Mouse (Mus musculus) myocyte (in vitro differentiated cells): ENCODE results near the gene Pld5. TPM values are rescaled to one million over a fixed set of nuclear protein-coding genes. Genes with fewer than 3 reads are reported as not detected.

ENCODE experiments used
- H3K27me3 ChIP-seq: one replicate; pipeline ENCODE4 v1.6.1; 2011; ENCODE audit not compliant: control insufficient read depth, insufficient read depth, insufficient read length
- H3K36me3 ChIP-seq: one replicate; pipeline ENCODE4 v1.6.1; 2011; ENCODE audit not compliant: control insufficient read depth, insufficient read depth
- H3K4me2 ChIP-seq: one replicate; pipeline ENCODE4 v1.6.1; 2011; ENCODE audit warnings: low read depth, control low read depth
- H3K4me3 ChIP-seq: one replicate; pipeline ENCODE4 v1.5.1; 2011; ENCODE audit warnings: mild to moderate bottlenecking, control low read depth, moderate library complexity
- H3K79me2 ChIP-seq: one replicate; pipeline ENCODE4 v1.6.1; 2011; ENCODE audit not compliant: control insufficient read depth, insufficient read depth
- H3ac ChIP-seq: one replicate; pipeline ENCODE4 v1.6.1; 2011; ENCODE audit not compliant: control insufficient read depth, insufficient read length
- CEBPB ChIP-seq: IDR thresholded peaks from 2 replicates; pipeline ENCODE4 v1.6.1; 2011; ENCODE audit warnings: mild to moderate bottlenecking, moderate library complexity; ENCODE audit not compliant: poor library complexity, insufficient read depth, severe bottlenecking
- E2F4 ChIP-seq: IDR thresholded peaks from one replicate; pipeline ENCODE4 v1.6.1; 2011; ENCODE audit warnings: mild to moderate bottlenecking, control low read depth, moderate library complexity; ENCODE audit not compliant: insufficient read depth
- MAX ChIP-seq: IDR thresholded peaks from one replicate; pipeline ENCODE4 v1.6.1; 2011; ENCODE audit warnings: low read depth, mild to moderate bottlenecking, control low read depth
- MYOD1 ChIP-seq, 3 experiments: IDR thresholded peaks; one replicate each; pipeline ENCODE4 v1.6.1; 2011; ENCODE audit warnings: control low read depth in 2 of 3, low read depth in 2 of 3, mild to moderate bottlenecking in 2 of 3, moderate library complexity in 1 of 3; ENCODE audit not compliant: insufficient read length in 2 of 3, control insufficient read depth in 1 of 3
- MYOG ChIP-seq, 3 experiments: IDR thresholded peaks; one replicate each; pipeline ENCODE4 v1.6.1; 2011; ENCODE audit warnings: control low read depth in 2 of 3, low read depth in 2 of 3, mild to moderate bottlenecking in 2 of 3; ENCODE audit not compliant: insufficient read length in 2 of 3, control insufficient read depth in 1 of 3, insufficient read depth in 1 of 3
- POLR2A ChIP-seq: IDR thresholded peaks from one replicate; pipeline ENCODE4 v1.6.1; 2011; ENCODE audit warnings: low read depth, mild to moderate bottlenecking, control low read depth, moderate library complexity; ENCODE audit not compliant: insufficient read length
- POLR2AphosphoS2 ChIP-seq: IDR thresholded peaks from one replicate; pipeline ENCODE4 v1.6.1; 2011; ENCODE audit warnings: low read depth, control low read depth; ENCODE audit not compliant: insufficient read length
- REST ChIP-seq: IDR thresholded peaks from one replicate; pipeline ENCODE4 v1.6.1; 2011; ENCODE audit warnings: mild to moderate bottlenecking, control low read depth, moderate library complexity; ENCODE audit not compliant: insufficient read depth, insufficient read length
- SRF ChIP-seq: IDR thresholded peaks from one replicate; pipeline ENCODE4 v1.6.1; 2011; ENCODE audit warnings: low read depth; ENCODE audit not compliant: control insufficient read depth, insufficient read length
- TCF12 ChIP-seq: IDR thresholded peaks from one replicate; pipeline ENCODE4 v1.6.1; 2011; ENCODE audit warnings: mild to moderate bottlenecking, control low read depth; ENCODE audit not compliant: poor library complexity, insufficient read depth, severe bottlenecking
- TCF3 ChIP-seq: IDR thresholded peaks from one replicate; pipeline ENCODE4 v1.6.1; 2011; ENCODE audit warnings: low read depth, control low read depth; ENCODE audit not compliant: insufficient read length
- USF1 ChIP-seq: IDR thresholded peaks from one replicate; pipeline ENCODE4 v1.6.1; 2011; ENCODE audit warnings: low read depth, mild to moderate bottlenecking, control low read depth, moderate library complexity
- polyA plus RNA-seq: library from polyadenylated mRNA; unstranded; fragments of >200 nt; fragmentation: generic; extraction: Trizol; gene quantifications from one replicate; pipeline ENCODE4 v1.2.1, GENCODE M21; 2012; ENCODE audit warnings: missing spikeins

Gene Pld5
- polyA plus RNA-seq, 1 experiment = not detected

- TF ChIP-seq REST = no peak
- no peak for TF ChIP-seq MYOG (IDR thresholded peaks at IDR 0.05; ENCODE audit: control insufficient read depth in 1 of 3, insufficient read depth in 1 of 3, insufficient read length in 2 of 3, low read depth in 2 of 3)
- no peak for TF ChIP-seq POLR2AphosphoS2
- TF ChIP-seq E2F4 = no peak
- TF ChIP-seq MAX = no peak
- no peak for TF ChIP-seq SRF
- no peak for TF ChIP-seq TCF12
- TF ChIP-seq CEBPB = no peak
- TF ChIP-seq TCF3 = no peak
- no peak for TF ChIP-seq MYOD1 (IDR thresholded peaks at IDR 0.05; ENCODE audit: control insufficient read depth in 1 of 3, insufficient read length in 2 of 3, low read depth in 2 of 3)
- no peak for TF ChIP-seq USF1
- TF ChIP-seq POLR2A = no peak
- Histone ChIP-seq H3K4me3 (no peak overlapping the region), H3ac (no peak overlapping the region), H3K4me2 (no peak overlapping the region), H3K36me3 (no peaks in the 10 kb centered on the region), H3K27me3 (no peaks in the 10 kb centered on the region), H3K79me2 (no peaks in the 10 kb centered on the region)
These were observed 67.1 kb downstream of the Pld5 start for GRCm38 (mm10) chr1:176208014-176208413.

GRCm38 (mm10) chr1:176202360-176202759 lies 72.8 kb downstream of the Pld5 start:
- H3K27me3 ChIP-seq = no peaks in the 10 kb centered on the region
- no peaks in the 10 kb centered on the region for H3K79me2 ChIP-seq
- no peak overlapping the region for H3K4me2 ChIP-seq
- no peak overlapping the region for H3ac ChIP-seq
- no peak overlapping the region for H3K4me3 ChIP-seq
- H3K36me3 ChIP-seq = no peaks in the 10 kb centered on the region
- TF ChIP-seq TCF3 (no peak), POLR2A (no peak), MYOG (IDR thresholded peaks at IDR 0.05; ENCODE audit: control insufficient read depth in 1 of 3, insufficient read depth in 1 of 3, insufficient read length in 2 of 3, low read depth in 2 of 3) (no peak), SRF (no peak), TCF12 (no peak), MYOD1 (IDR thresholded peaks at IDR 0.05; ENCODE audit: control insufficient read depth in 1 of 3, insufficient read length in 2 of 3, low read depth in 2 of 3) (no peak), E2F4 (no peak), REST (no peak), POLR2AphosphoS2 (no peak), MAX (no peak), USF1 (no peak), CEBPB (no peak)

- Histone ChIP-seq H3K36me3 (no peaks in the 10 kb centered on the region), H3ac (no peak overlapping the region), H3K4me2 (no peak overlapping the region), H3K79me2 (no peaks in the 10 kb centered on the region), H3K27me3 (no peaks in the 10 kb centered on the region), H3K4me3 (no peak overlapping the region)
- no peak for TF ChIP-seq MYOD1 (IDR thresholded peaks at IDR 0.05; ENCODE audit: control insufficient read depth in 1 of 3, insufficient read length in 2 of 3, low read depth in 2 of 3)
- no peak for TF ChIP-seq MYOG (IDR thresholded peaks at IDR 0.05; ENCODE audit: control insufficient read depth in 1 of 3, insufficient read depth in 1 of 3, insufficient read length in 2 of 3, low read depth in 2 of 3)
- TF ChIP-seq TCF12 = no peak
- TF ChIP-seq CEBPB = no peak
- no peak for TF ChIP-seq MAX
- no peak for TF ChIP-seq SRF
- no peak for TF ChIP-seq USF1
- TF ChIP-seq E2F4 = no peak
- TF ChIP-seq POLR2AphosphoS2 = no peak
- TF ChIP-seq TCF3 = no peak
- TF ChIP-seq POLR2A = no peak
- TF ChIP-seq REST = no peak
These were observed 77.9 kb downstream of the Pld5 start for GRCm38 (mm10) chr1:176197036-176197766.

GRCm38 (mm10) chr1:176196341-176196740 lies 78.8 kb downstream of the Pld5 start:
- no peak overlapping the region for H3K4me2 ChIP-seq
- no peaks in the 10 kb centered on the region for H3K79me2 ChIP-seq
- H3ac ChIP-seq = no peak overlapping the region
- H3K36me3 ChIP-seq = no peaks in the 10 kb centered on the region
- TF ChIP-seq MAX = no peak
- TF ChIP-seq SRF = no peak
- TF ChIP-seq TCF3 = no peak
- no peak for TF ChIP-seq POLR2AphosphoS2
- no peak for TF ChIP-seq TCF12
- TF ChIP-seq POLR2A = no peak
- no peak overlapping the region for H3K4me3 ChIP-seq
- no peaks in the 10 kb centered on the region for H3K27me3 ChIP-seq
